Mouse (Mus musculus): Measurements from ENCODE around the gene Nfat5.

- TF ChIP-seq CTCF (IDR thresholded peaks at IDR 0.05; ENCODE audit: control insufficient read depth, insufficient read depth, low read length) = no peak
- no peak for TF ChIP-seq POLR2A (IDR thresholded peaks at IDR 0.05; ENCODE audit: borderline replicate concordance, control insufficient read depth, low read depth, low read length)
Observed at GRCm38 (mm10) chr8:107291171-107291601, 2.1 kb upstream of the Nfat5 start.

Measured in bone marrow, adult 2 months (tissue).